Mouse (Mus musculus) bone marrow, adult 2 months (tissue): ENCODE measurements around the gene D430041D05Rik.

Source experiments
- CTCF ChIP-seq: fragments of 200-500 bp; IDR thresholded peaks from 2 replicates; pipeline ENCODE4 v1.5.1; 2011; ENCODE audit warnings: low read length, control low read depth; ENCODE audit not compliant: control insufficient read depth, insufficient read depth
- POLR2A ChIP-seq: fragments of 200-500 bp; IDR thresholded peaks from 2 replicates; pipeline ENCODE4 v1.6.1; 2011; ENCODE audit warnings: low read depth, mild to moderate bottlenecking, control low read depth, low read length, borderline replicate concordance; ENCODE audit not compliant: control insufficient read depth

GRCm38 (mm10) chr2:104299912-104300311, 110.9 kb downstream of the D430041D05Rik start:
- TF ChIP-seq POLR2A: no peak
- TF ChIP-seq CTCF: no peak
